Mouse (Mus musculus) erythroblast, embryonic 14.5 days (primary cell): Measurements from ENCODE around the gene Map2k5.

Experiments used
- GATA1 ChIP-seq: IDR thresholded peaks from 2 replicates; pipeline ENCODE4 v1.6.1; 2012; ENCODE audit warnings: low read length, inconsistent platforms, mixed read lengths
- TAL1 ChIP-seq: IDR thresholded peaks from 3 replicates; pipeline ENCODE4 v1.6.1; 2012; ENCODE audit warnings: low read length, inconsistent platforms, mixed read lengths

- TF ChIP-seq GATA1 (no peak), TAL1 (no peak)
Measured at GRCm38 (mm10) chr9:63241961-63242360, 135.7 kb downstream of the Map2k5 start.
